Mouse (Mus musculus) heart, adult 2 months (tissue): ENCODE results near the gene Gm20388.

Experiments
- CTCF ChIP-seq: fragments of 200-600 bp; IDR thresholded peaks from 2 replicates; pipeline ENCODE4 v1.8.1; 2022; ENCODE audit warnings: antibody characterized with exemption, mild to moderate bottlenecking, moderate library complexity
- EP300 ChIP-seq: fragments of 200-500 bp; IDR thresholded peaks from 2 replicates; pipeline ENCODE4 v1.6.1; 2011; ENCODE audit warnings: low read depth, low read length, control low read depth; ENCODE audit not compliant: insufficient read depth
- POLR2A ChIP-seq: fragments of 200-500 bp; IDR thresholded peaks from 2 replicates; pipeline ENCODE4 v1.6.1; 2011; ENCODE audit warnings: mild to moderate bottlenecking, low read depth, low read length, control low read depth; ENCODE audit not compliant: insufficient read depth

- TF ChIP-seq CTCF: no peak
- TF ChIP-seq POLR2A: no peak
- TF ChIP-seq EP300: no peak
Measured at GRCm38 (mm10) chr8:123815325-123815724, 3904.7 kb downstream of the Gm20388 start.
